Mouse (Mus musculus): ENCODE data around the gene Tead1. TPM values are rescaled to one million over a fixed set of nuclear protein-coding genes. Genes with fewer than 3 reads are reported as not detected.

Tead1 gene
- polyA plus RNA-seq, 1 experiment from 2014 or later: 3.2 TPM

GRCm38 (mm10) chr7:112813731-112814306 is 134.7 kb downstream of the Tead1 start:
- no peak for DNase-seq (ENCODE audit: low spot score)

GRCm38 (mm10) chr7:112816016-112816415 is 136.9 kb downstream of the Tead1 start:
- no peak for DNase-seq (ENCODE audit: low spot score)

- DNase-seq (ENCODE audit: low spot score): no peak
Observed at GRCm38 (mm10) chr7:112819833-112820232, 140.7 kb downstream of the Tead1 start.

- no peak for DNase-seq (ENCODE audit: low spot score)
Observed at GRCm38 (mm10) chr7:112822879-112823278, 143.8 kb downstream of the Tead1 start.

GRCm38 (mm10) chr7:112823621-112824020 is 144.5 kb downstream of the Tead1 start:
- no peak for DNase-seq (ENCODE audit: low spot score)

GRCm38 (mm10) chr7:112825339-112825781 is 146.2 kb downstream of the Tead1 start:
- no peak for DNase-seq (ENCODE audit: low spot score)

- no peak for DNase-seq (ENCODE audit: low spot score)
Observed at GRCm38 (mm10) chr7:112826114-112826911, 147.2 kb downstream of the Tead1 start.

GRCm38 (mm10) chr7:112828016-112828695 is 149.0 kb downstream of the Tead1 start:
- no peak for DNase-seq (ENCODE audit: low spot score)

GRCm38 (mm10) chr7:112828696-112829022 is 149.5 kb downstream of the Tead1 start:
- DNase-seq (ENCODE audit: low spot score): no peak

- DNase-seq (ENCODE audit: low spot score): no peak
Observed at GRCm38 (mm10) chr7:112830946-112831345, 151.8 kb downstream of the Tead1 start.

- no peak for DNase-seq (ENCODE audit: low spot score)
Observed at GRCm38 (mm10) chr7:112831446-112831845, 152.3 kb downstream of the Tead1 start.

- DNase-seq (ENCODE audit: low spot score): no peak
Observed at GRCm38 (mm10) chr7:112833132-112833531, 154.0 kb downstream of the Tead1 start.

- DNase-seq (ENCODE audit: low spot score): no peak
Observed at GRCm38 (mm10) chr7:112836076-112836475, 157.0 kb downstream of the Tead1 start.

GRCm38 (mm10) chr7:112838131-112838530 is 159.0 kb downstream of the Tead1 start:
- DNase-seq (ENCODE audit: low spot score): no peak

- no peak for DNase-seq (ENCODE audit: low spot score)
Observed at GRCm38 (mm10) chr7:112840351-112840750, 161.2 kb downstream of the Tead1 start.

GRCm38 (mm10) chr7:112840890-112841289 is 161.8 kb downstream of the Tead1 start:
- DNase-seq (ENCODE audit: low spot score): no peak

GRCm38 (mm10) chr7:112841484-112841883 is 162.4 kb downstream of the Tead1 start:
- no peak for DNase-seq (ENCODE audit: low spot score)

GRCm38 (mm10) chr7:112841886-112842285 is 162.8 kb downstream of the Tead1 start:
- DNase-seq (ENCODE audit: low spot score): no peak

- DNase-seq (ENCODE audit: low spot score): no peak
Observed at GRCm38 (mm10) chr7:112851281-112851744, 172.2 kb downstream of the Tead1 start.

GRCm38 (mm10) chr7:112852149-112852839 is 173.2 kb downstream of the Tead1 start:
- no peak for DNase-seq (ENCODE audit: low spot score)

- DNase-seq (ENCODE audit: low spot score): no peak
Observed at GRCm38 (mm10) chr7:112853857-112854256, 174.7 kb downstream of the Tead1 start.

GRCm38 (mm10) chr7:112854516-112854915 is 175.4 kb downstream of the Tead1 start:
- no peak for DNase-seq (ENCODE audit: low spot score)
